Mouse (Mus musculus): ENCODE measurements around the gene Cyb561a3. TPM values are rescaled to one million over a fixed set of nuclear protein-coding genes. Genes with fewer than 3 reads are reported as not detected.
"Not testable (repeated sequence)": the region's sequence is repeated elsewhere in the genome, so short reads cannot be mapped to it uniquely, and the experiment has no call there.

The Cyb561a3 gene
- total and polyA plus RNA-seq, 3 experiments, result 7.6 to 14.3 TPM; not detected in 1

DNA sequence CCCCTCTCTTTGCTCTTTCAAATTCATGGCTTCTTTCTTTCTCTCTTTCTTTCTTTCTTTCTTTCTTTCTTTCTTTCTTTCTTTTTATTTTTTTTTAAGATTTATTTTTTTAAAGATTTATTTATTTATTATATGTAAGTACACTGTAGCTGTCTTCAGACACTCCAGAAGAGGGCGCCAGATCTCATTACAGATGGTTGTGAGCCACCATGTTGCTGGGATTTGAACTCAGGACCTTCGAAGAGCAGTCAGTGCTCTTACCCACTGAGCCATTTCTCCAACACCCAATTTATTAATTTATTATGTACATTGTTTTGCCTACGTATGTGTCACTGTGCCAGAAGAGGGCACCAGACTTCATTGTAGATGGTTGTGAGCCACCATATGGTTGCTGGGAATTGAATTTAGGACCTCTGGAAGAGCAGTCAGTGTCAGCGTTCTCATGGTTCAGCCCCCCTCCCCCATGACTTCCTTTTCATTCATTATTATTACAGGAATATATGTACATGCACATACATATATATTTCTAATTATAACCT, 19.1 kb upstream of the Cyb561a3 start:
- H3K4me1 ChIP-seq (ENCODE audit: control insufficient read depth in 1 of 2, insufficient read depth in 2 of 2, low read length in 2 of 2), result peaks cover 0 to 17% of the 10 kb centered on the region in 2 experiments; a peak in 2 of 4 replicates
- H3K9me3 ChIP-seq (replicated peaks; ENCODE audit: insufficient read depth, low read length); H3K9ac ChIP-seq (ENCODE audit: control insufficient read depth, low read depth, low read length, poor library complexity, severe bottlenecking); H3K4me3 ChIP-seq (ENCODE audit: control insufficient read depth in 1 of 2, insufficient read depth in 1 of 2, low read depth in 2 of 2, low read length in 2 of 2); H3K79me2 ChIP-seq (ENCODE audit: control insufficient read depth, insufficient read depth, low read length, poor library complexity); H3K27ac ChIP-seq (ENCODE audit: control insufficient read depth, low read depth, low read length); H3K27me3 ChIP-seq (ENCODE audit: control insufficient read depth in 1 of 2, insufficient read depth in 2 of 2, low read length in 2 of 2): not testable (repeated sequence)
- peaks cover 0 to 14% of the 10 kb centered on the region in 2 experiments; a peak in 2 of 4 replicates for H3K36me3 ChIP-seq (ENCODE audit: control insufficient read depth in 1 of 2, insufficient read depth in 2 of 2, low read length in 2 of 2)
- peak in 2 of 3 experiments; percentile 19 to 31; a peak in 2 of 6 replicates for TF ChIP-seq CTCF (IDR thresholded peaks at IDR 0.05 in 2 of 3, conservative IDR thresholded peaks at IDR 0.05 in 1 of 3; ENCODE audit: control insufficient read depth in 1 of 3, insufficient read depth in 1 of 3, low read depth in 2 of 3, low read length in 3 of 3, poor library complexity in 1 of 3, severe bottlenecking in 1 of 3)
- TF ChIP-seq RAD21 (IDR thresholded peaks at IDR 0.05; ENCODE audit: low read depth, low read length), result peak; percentile 12
- TF ChIP-seq SMC3 (IDR thresholded peaks at IDR 0.05; ENCODE audit: low read depth, low read length), result 0 out of 2 replicates have a peak, but pooled peaks have one; percentile 21
- DNase-seq (ENCODE audit: low read depth, low spot score), result peak; percentile 58

DNA sequence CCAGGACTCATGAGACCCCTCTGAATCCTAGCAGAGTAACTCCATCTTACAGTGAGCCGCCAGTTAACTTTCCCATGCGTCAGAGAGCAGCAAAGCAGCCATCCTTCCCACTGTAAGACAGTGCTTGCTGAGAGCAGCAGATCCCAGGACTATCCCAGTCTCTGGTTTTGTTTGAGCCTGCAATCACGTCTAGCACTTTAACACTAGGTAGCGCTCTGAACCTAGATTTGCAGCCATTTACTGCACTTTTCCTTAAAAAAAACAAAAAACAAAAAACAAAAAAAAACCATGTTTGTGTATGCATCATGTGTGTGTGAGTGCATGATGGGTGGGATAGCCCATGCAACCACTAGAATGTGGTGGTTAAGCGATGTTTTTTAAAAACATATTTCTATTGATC, 16.9 kb upstream of the Cyb561a3 start:
- peaks cover 0 to 10% of the 10 kb centered on the region in 2 experiments; a peak in 2 of 4 replicates for H3K36me3 ChIP-seq (ENCODE audit: control insufficient read depth in 1 of 2, insufficient read depth in 2 of 2, low read length in 2 of 2)
- peak in 1 of 3 experiments; percentile 51; a peak in 3 of 6 replicates for TF ChIP-seq CTCF (IDR thresholded peaks at IDR 0.05 in 2 of 3, conservative IDR thresholded peaks at IDR 0.05 in 1 of 3; ENCODE audit: control insufficient read depth in 1 of 3, insufficient read depth in 1 of 3, low read depth in 2 of 3, low read length in 3 of 3, poor library complexity in 1 of 3, severe bottlenecking in 1 of 3)
- peak; percentile 57 for TF ChIP-seq RAD21 (IDR thresholded peaks at IDR 0.05; ENCODE audit: low read depth, low read length)
- no peak for TF ChIP-seq MAX (IDR thresholded peaks at IDR 0.05; ENCODE audit: low read length)
- TF ChIP-seq SMC3 (IDR thresholded peaks at IDR 0.05; ENCODE audit: low read depth, low read length), result peak; percentile 41
- TF ChIP-seq CHD2 (IDR thresholded peaks at IDR 0.05; ENCODE audit: low read length), result no peak
- no peak for TF ChIP-seq POLR2AphosphoS5 (IDR thresholded peaks at IDR 0.05; ENCODE audit: borderline replicate concordance, low read depth, low read length)
- TF ChIP-seq JUND (IDR thresholded peaks at IDR 0.05; ENCODE audit: low read depth, low read length), result no peak
- peak; percentile 38; the same call in 1 of the 2 replicates for TF ChIP-seq ZC3H11A (IDR thresholded peaks at IDR 0.05; ENCODE audit: low read depth, low read length)
- TF ChIP-seq ZNF384 (IDR thresholded peaks at IDR 0.05; ENCODE audit: low read depth, low read length), result peak; percentile 59; the same call in 1 of the 2 replicates
- TF ChIP-seq ETS1 (IDR thresholded peaks at IDR 0.05; ENCODE audit: low read depth, low read length), result no peak
- H3K27me3 ChIP-seq (ENCODE audit: control insufficient read depth in 1 of 2, insufficient read depth in 2 of 2, low read length in 2 of 2), result no peaks in the 10 kb centered on the region
- H3K9me3 ChIP-seq (replicated peaks; ENCODE audit: insufficient read depth, low read length), result no peaks in the 10 kb centered on the region
- DNase-seq (ENCODE audit: low read depth, low spot score), result no peak
- H3K79me2 ChIP-seq (ENCODE audit: control insufficient read depth, insufficient read depth, low read length, poor library complexity), result peaks cover 2% of the 10 kb centered on the region; the same call in 1 of the 2 replicates
- H3K9ac ChIP-seq (ENCODE audit: control insufficient read depth, low read depth, low read length, poor library complexity, severe bottlenecking), result no peak overlapping the region
- H3K4me1 ChIP-seq (ENCODE audit: control insufficient read depth in 1 of 2, insufficient read depth in 2 of 2, low read length in 2 of 2), result peaks cover 0 to 17% of the 10 kb centered on the region in 2 experiments; a peak in 2 of 4 replicates
- H3K27ac ChIP-seq (ENCODE audit: control insufficient read depth, low read depth, low read length), result no peak overlapping the region
- no peak overlapping the region for H3K4me3 ChIP-seq (ENCODE audit: control insufficient read depth in 1 of 2, insufficient read depth in 1 of 2, low read depth in 2 of 2, low read length in 2 of 2)

DNA sequence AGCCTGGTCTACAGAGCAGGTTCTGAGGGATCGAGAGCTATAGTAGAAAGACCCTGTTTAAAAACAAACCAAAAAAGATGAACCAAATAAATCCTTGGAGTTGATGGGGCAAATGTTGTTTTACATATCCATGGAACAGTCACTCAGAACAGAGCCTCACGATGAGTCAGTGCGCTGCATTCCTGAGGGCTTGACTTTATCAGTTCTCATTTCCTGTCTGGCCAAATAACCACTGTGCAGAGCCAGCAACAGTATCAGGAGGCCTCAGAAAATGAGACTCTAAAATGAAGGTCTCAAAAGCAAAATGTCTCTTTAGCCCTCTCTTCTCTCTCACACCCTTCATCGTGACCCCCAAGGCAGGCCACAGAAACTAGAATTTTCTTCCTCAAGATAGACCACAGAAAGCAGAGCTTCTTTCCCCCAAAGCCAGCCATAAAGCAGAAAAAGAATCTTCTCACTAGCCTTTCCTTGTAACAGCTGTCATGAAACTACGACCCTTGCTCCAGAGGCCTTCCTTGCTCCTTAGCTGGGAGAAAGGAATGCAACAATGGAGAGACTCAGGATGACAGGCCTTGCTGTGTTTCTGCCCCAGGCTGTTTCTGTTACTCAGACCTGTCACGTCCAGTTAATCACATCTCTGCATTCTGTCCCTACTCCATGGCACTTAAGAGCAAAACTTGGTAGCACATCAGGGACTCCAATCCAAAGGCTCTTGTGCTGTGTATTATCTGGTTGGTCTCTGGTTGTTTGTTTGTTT, 15.2 kb upstream of the Cyb561a3 start:
- TF ChIP-seq EP300 (IDR thresholded peaks at IDR 0.05; ENCODE audit: low read depth in 1 of 2, low read length in 2 of 2) (peak; percentile 14 to 74; a peak in 2 of 4 replicates), RCOR1 (IDR thresholded peaks at IDR 0.05; ENCODE audit: low read depth, low read length) (peak; percentile 32; the same call in 1 of the 2 replicates), NRF1 (IDR thresholded peaks at IDR 0.05; ENCODE audit: insufficient read depth, low read depth, low read length, poor library complexity, severe bottlenecking) (no peak), MAX (IDR thresholded peaks at IDR 0.05; ENCODE audit: low read length) (no peak), ETS1 (IDR thresholded peaks at IDR 0.05; ENCODE audit: low read depth, low read length) (peak; percentile 41; the same call in 1 of the 2 replicates), GATA1 (IDR thresholded peaks at IDR 0.05; ENCODE audit: low read depth, low read length) (peak; percentile 72)
- H3K9me3 ChIP-seq (replicated peaks; ENCODE audit: insufficient read depth, low read length), result no peaks in the 10 kb centered on the region
- H3K4me3 ChIP-seq (ENCODE audit: control insufficient read depth in 1 of 2, insufficient read depth in 1 of 2, low read depth in 2 of 2, low read length in 2 of 2), result no peak overlapping the region
- no peaks in the 10 kb centered on the region for H3K27me3 ChIP-seq (ENCODE audit: control insufficient read depth in 1 of 2, insufficient read depth in 2 of 2, low read length in 2 of 2)
- no peak overlapping the region for H3K27ac ChIP-seq (ENCODE audit: control insufficient read depth, low read depth, low read length)
- H3K9ac ChIP-seq (ENCODE audit: control insufficient read depth, low read depth, low read length, poor library complexity, severe bottlenecking), result no peak overlapping the region
- peaks cover 0 to 12% of the 10 kb centered on the region in 2 experiments; a peak in 2 of 4 replicates for H3K36me3 ChIP-seq (ENCODE audit: control insufficient read depth in 1 of 2, insufficient read depth in 2 of 2, low read length in 2 of 2)
- peaks cover 0 to 17% of the 10 kb centered on the region in 2 experiments; a peak in 2 of 4 replicates for H3K4me1 ChIP-seq (ENCODE audit: control insufficient read depth in 1 of 2, insufficient read depth in 2 of 2, low read length in 2 of 2)
- peak; percentile 64 for DNase-seq (ENCODE audit: low read depth, low spot score)
- no peaks in the 10 kb centered on the region for H3K79me2 ChIP-seq (ENCODE audit: control insufficient read depth, insufficient read depth, low read length, poor library complexity)

All from MEL (cell line).